Mouse (Mus musculus) thymus, postnatal 0 days (tissue): ENCODE measurements around the gene Eva1a. TPM values are rescaled to one million over a fixed set of nuclear protein-coding genes. Genes with fewer than 3 reads are reported as not detected.

Source experiments
- DNase-seq: peaks from one replicate; pipeline ENCODE4 v3.0.0-alpha.2; 2015; ENCODE audit warnings: low spot score
- polyA plus RNA-seq: library from polyadenylated mRNA; unstranded; fragments of >200 nt; fragmentation: Nextera tagmentation; extraction: Ambion mirVana; gene quantifications from 2 replicates; pipeline ENCODE4 v1.2.1, GENCODE M21; 2015

Eva1a gene
- 2.9 and 3.0 TPM in 2 replicates for polyA plus RNA-seq

GRCm38 (mm10) chr6:82040834-82041487, at the start of gene Eva1a:
TSS of gene Eva1a (plus strand) at chr6:82041043.
- no peak for DNase-seq

- DNase-seq: no peak
Observed at GRCm38 (mm10) chr6:82012392-82012791, 28.5 kb upstream of the Eva1a start.

GRCm38 (mm10) chr6:82021074-82021473, 19.8 kb upstream of the Eva1a start:
- DNase-seq: no peak

GRCm38 (mm10) chr6:82021494-82021893, 19.3 kb upstream of the Eva1a start:
- no peak for DNase-seq

- DNase-seq: no peak
Observed at GRCm38 (mm10) chr6:82029611-82030510, 11.0 kb upstream of the Eva1a start.

- DNase-seq: no peak
Observed at GRCm38 (mm10) chr6:82030511-82030884, 10.3 kb upstream of the Eva1a start.

- no peak for DNase-seq
Observed at GRCm38 (mm10) chr6:82037211-82037610, 3.6 kb upstream of the Eva1a start.

- no peak for DNase-seq
Observed at GRCm38 (mm10) chr6:82039193-82039592, 1.6 kb upstream of the Eva1a start.

GRCm38 (mm10) chr6:82039968-82040367, 875 bp upstream of the Eva1a start:
- no peak for DNase-seq

GRCm38 (mm10) chr6:82041488-82042295, 849 bp downstream of the Eva1a start:
- no peak for DNase-seq

- DNase-seq: no peak
Observed at GRCm38 (mm10) chr6:82042296-82043125, 1.7 kb downstream of the Eva1a start.

GRCm38 (mm10) chr6:82043634-82044033, 2.8 kb downstream of the Eva1a start:
- no peak for DNase-seq

GRCm38 (mm10) chr6:82044509-82044908, 3.7 kb downstream of the Eva1a start:
- no peak for DNase-seq

- no peak for DNase-seq
Observed at GRCm38 (mm10) chr6:82047977-82048376, 7.1 kb downstream of the Eva1a start.

GRCm38 (mm10) chr6:82050201-82050600, 9.4 kb downstream of the Eva1a start:
- DNase-seq: no peak

- no peak for DNase-seq
Observed at GRCm38 (mm10) chr6:82051569-82051968, 10.7 kb downstream of the Eva1a start.

- no peak for DNase-seq
Observed at GRCm38 (mm10) chr6:82052047-82052725, 11.3 kb downstream of the Eva1a start.

GRCm38 (mm10) chr6:82052726-82053118, 11.9 kb downstream of the Eva1a start:
- no peak for DNase-seq

- DNase-seq: no peak
Observed at GRCm38 (mm10) chr6:82054854-82055253, 14.0 kb downstream of the Eva1a start.

GRCm38 (mm10) chr6:82059896-82060295, 19.1 kb downstream of the Eva1a start:
- no peak for DNase-seq
